Mouse (Mus musculus) bone marrow, adult 2 months (tissue): ENCODE results near the gene Dvl2. TPM values are rescaled to one million over a fixed set of nuclear protein-coding genes. Genes with fewer than 3 reads are reported as not detected.
"Not testable (repeated sequence)": the region's sequence is repeated elsewhere in the genome, so short reads cannot be mapped to it uniquely, and the experiment has no call there.

ENCODE experiments used
- H3K27ac ChIP-seq: fragments of 200-500 bp; 2 replicates; pipeline ENCODE4 v1.5.1; 2012; ENCODE audit warnings: low read depth, mild to moderate bottlenecking, control low read depth, inconsistent platforms, low read length; ENCODE audit not compliant: control insufficient read depth, poor library complexity, insufficient read depth
- H3K4me1 ChIP-seq: fragments of 200-500 bp; 2 replicates; pipeline ENCODE4 v1.6.1; 2011; ENCODE audit warnings: low read length; ENCODE audit not compliant: control insufficient read depth, insufficient read depth
- H3K4me3 ChIP-seq: fragments of 200-500 bp; replicated peaks from 2 replicates; pipeline ENCODE3; 2011; ENCODE audit warnings: mild to moderate bottlenecking, low read depth, low read length, control low read depth; ENCODE audit not compliant: control insufficient read depth
- CTCF ChIP-seq: fragments of 200-500 bp; IDR thresholded peaks from 2 replicates; pipeline ENCODE4 v1.5.1; 2011; ENCODE audit warnings: low read length, control low read depth; ENCODE audit not compliant: control insufficient read depth, insufficient read depth
- POLR2A ChIP-seq: fragments of 200-500 bp; IDR thresholded peaks from 2 replicates; pipeline ENCODE4 v1.6.1; 2011; ENCODE audit warnings: low read depth, mild to moderate bottlenecking, control low read depth, low read length, borderline replicate concordance; ENCODE audit not compliant: control insufficient read depth
- WGBS: fragments of 180-500 bp; shearing (Covaris S2); methylation state at CpG from one replicate; pipeline ENCODE4 v1.1.7; 2018; 5-methylcytosine and 5-hydroxymethylcytosine counted together
- polyA plus RNA-seq: library from polyadenylated mRNA; stranded (reverse); fragments of >200 nt; gene quantifications from 2 replicates; pipeline ENCODE4 v1.2.4, GENCODE M21; 2011; ENCODE audit warnings: low replicate concordance; ENCODE audit not compliant: missing spikeins, insufficient read depth, insufficient read length

Gene Dvl2
- polyA plus RNA-seq, result 4.4 and 12.8 TPM in 2 replicates

GRCm38 (mm10) chr11:70000396-70000898 lies at the start of gene Dvl2:
TSS of gene Dvl2 (plus strand) at chr11:70000595.
- Histone ChIP-seq H3K27ac (peak within 1 kb of the TSS; percentile 86), H3K4me1 (peaks cover 2% of the 10 kb centered on the region), H3K4me3 (peak within 1 kb of the TSS; percentile 82)
- WGBS, result 1% methylated on average over 48 of the region's 48 CpGs
- TF ChIP-seq POLR2A, result peak; percentile 85; the same call in 1 of the 2 replicates
- no peak for TF ChIP-seq CTCF

GRCm38 (mm10) chr11:69950807-69951459 lies 49.5 kb upstream of the Dvl2 start:
- TF ChIP-seq POLR2A (no peak), CTCF (peak; percentile 37; the same call in 1 of the 2 replicates)
- no peak overlapping the region for H3K27ac ChIP-seq
- H3K4me3 ChIP-seq, result no peak overlapping the region
- 48% methylated on average over 4 of the region's 4 CpGs for WGBS
- peaks cover 1% of the 10 kb centered on the region; the same call in 1 of the 2 replicates for H3K4me1 ChIP-seq

- 39% methylated on average over 1 of the region's 1 CpGs for WGBS
- TF ChIP-seq CTCF (0 out of 2 replicates have a peak, but pooled peaks have one; percentile 20), POLR2A (no peak)
- H3K4me3 ChIP-seq, result no peak overlapping the region
- H3K27ac ChIP-seq, result no peak overlapping the region
- peaks cover 1% of the 10 kb centered on the region; the same call in 1 of the 2 replicates for H3K4me1 ChIP-seq
Measured at GRCm38 (mm10) chr11:69952274-69952673, 48.1 kb upstream of the Dvl2 start.

GRCm38 (mm10) chr11:69953267-69953915 lies 47.0 kb upstream of the Dvl2 start:
- no peak for TF ChIP-seq POLR2A
- no peak for TF ChIP-seq CTCF
- H3K4me1 ChIP-seq, result peaks cover 1% of the 10 kb centered on the region; the same call in 1 of the 2 replicates
- H3K4me3 ChIP-seq, result no peak overlapping the region
- H3K27ac ChIP-seq, result no peak overlapping the region
- WGBS, result 55% methylated on average over 11 of the region's 11 CpGs

- not testable (repeated sequence) for H3K4me1 ChIP-seq, H3K27ac ChIP-seq, H3K4me3 ChIP-seq
- 75% methylated on average over 4 of the region's 4 CpGs for WGBS
Measured at GRCm38 (mm10) chr11:69955618-69956017, 44.8 kb upstream of the Dvl2 start.

GRCm38 (mm10) chr11:69956218-69956617 lies 44.2 kb upstream of the Dvl2 start:
- no peaks in the 10 kb centered on the region for H3K4me1 ChIP-seq
- no peak for TF ChIP-seq CTCF
- no peak for TF ChIP-seq POLR2A
- 68% methylated on average over 1 of the region's 1 CpGs for WGBS

GRCm38 (mm10) chr11:69960616-69961015 lies 39.8 kb upstream of the Dvl2 start:
- WGBS, result 55% methylated on average over 5 of the region's 5 CpGs
- no peak overlapping the region for H3K27ac ChIP-seq
- peaks cover 2% of the 10 kb centered on the region; the same call in 1 of the 2 replicates for H3K4me1 ChIP-seq
- H3K4me3 ChIP-seq, result no peak overlapping the region
- TF ChIP-seq POLR2A (no peak), CTCF (peak; percentile 38; the same call in 1 of the 2 replicates)

More at GRCm38 (mm10) chr11:69956218-69956617, 44.2 kb upstream of the Dvl2 start:
- no peak overlapping the region for H3K4me3 ChIP-seq
- no peak overlapping the region for H3K27ac ChIP-seq

GRCm38 (mm10) chr11:69961841-69962240 lies 38.6 kb upstream of the Dvl2 start:
- no peak for TF ChIP-seq POLR2A
- no peak for TF ChIP-seq CTCF
- Histone ChIP-seq H3K4me1 (peaks cover 3% of the 10 kb centered on the region; the same call in 1 of the 2 replicates), H3K27ac (no peak overlapping the region), H3K4me3 (no peak overlapping the region)
- WGBS, result 3% methylated on average over 5 of the region's 5 CpGs
